Mouse (Mus musculus): ENCODE results near the gene Kctd2.

The Kctd2 gene

DNA sequence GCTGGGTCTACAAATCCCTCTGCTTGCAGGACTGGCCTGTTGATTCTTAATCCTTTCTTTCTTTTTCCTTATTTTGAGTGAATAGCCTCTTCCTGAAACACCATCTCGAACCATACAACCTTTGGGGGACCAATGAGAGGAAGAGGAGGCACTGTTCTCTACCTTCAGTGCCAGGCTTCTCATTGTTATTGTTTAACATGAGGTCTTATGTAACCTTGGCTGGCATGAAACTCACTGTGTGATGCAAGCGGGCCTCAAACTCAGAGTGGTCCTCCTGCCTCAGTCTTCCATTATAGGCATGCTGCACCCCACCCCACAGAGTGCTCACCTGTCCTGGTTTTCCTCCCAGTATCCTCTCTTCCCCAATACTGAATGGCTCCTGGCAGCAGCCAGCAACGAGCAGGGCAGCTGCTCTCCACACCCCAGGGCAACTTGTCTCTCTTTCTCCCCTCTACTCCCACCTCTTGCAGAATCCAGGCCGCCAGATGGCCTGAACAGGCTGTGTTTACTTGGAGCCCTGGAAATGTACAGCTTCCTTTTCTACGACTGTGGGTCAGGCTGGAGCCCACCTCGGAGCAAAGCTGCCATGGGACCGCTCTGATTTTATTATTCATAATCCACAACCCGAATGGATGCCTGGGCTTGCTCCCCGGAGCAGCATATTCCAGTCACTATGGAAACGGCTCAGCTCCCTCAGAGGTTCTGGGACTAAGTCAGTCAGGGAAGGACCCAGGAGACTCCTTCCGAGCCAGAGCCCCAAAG is 19.1 kb upstream of the Kctd2 start:
- no peak for DNase-seq (ENCODE audit: low read depth, low spot score)

DNA sequence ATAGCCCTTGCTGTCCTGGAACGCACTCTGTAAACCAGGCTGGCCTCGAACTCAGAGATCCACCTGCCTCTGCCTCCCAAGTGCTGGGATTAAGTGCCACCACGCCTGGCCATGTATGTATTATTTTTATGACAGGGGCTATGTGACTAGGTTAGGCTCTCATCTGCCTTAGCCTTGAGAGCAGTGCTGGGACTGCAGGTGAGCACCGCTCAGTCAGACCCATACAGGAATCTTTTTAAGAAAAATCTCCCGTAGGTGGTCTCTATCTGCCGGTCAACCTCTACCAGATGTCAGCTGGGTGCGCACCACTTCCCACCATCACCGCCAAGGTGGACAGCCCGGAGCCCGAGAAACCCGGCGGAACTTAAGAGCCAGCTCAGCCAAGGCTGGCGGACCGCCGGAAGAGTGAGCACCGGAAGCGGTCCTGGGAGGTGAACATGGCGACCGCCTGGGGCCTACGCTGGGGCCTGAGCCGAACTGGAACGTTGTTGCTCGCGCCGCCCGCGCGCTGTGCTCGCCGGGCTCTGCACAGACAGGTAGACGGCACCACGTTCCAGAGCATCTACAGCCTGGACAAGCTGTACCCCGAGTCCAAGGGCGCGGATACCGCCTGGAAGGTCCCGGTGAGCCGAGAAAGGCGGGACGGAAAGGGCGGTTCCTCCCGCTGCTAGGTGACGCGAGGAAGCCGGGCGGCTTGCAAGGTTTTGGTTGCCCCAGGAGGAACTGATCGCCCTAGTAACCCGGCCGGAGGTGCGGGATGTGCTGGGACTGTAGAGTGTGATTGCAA is 16.4 kb upstream of the Kctd2 start, which contains the start of gene Mrpl58:
Gene Mrpl58, plus strand, starts transcription at position 415 of the 787 bp plus-strand sequence.
- peak; percentile 88 for DNase-seq (ENCODE audit: low read depth, low spot score)

DNA sequence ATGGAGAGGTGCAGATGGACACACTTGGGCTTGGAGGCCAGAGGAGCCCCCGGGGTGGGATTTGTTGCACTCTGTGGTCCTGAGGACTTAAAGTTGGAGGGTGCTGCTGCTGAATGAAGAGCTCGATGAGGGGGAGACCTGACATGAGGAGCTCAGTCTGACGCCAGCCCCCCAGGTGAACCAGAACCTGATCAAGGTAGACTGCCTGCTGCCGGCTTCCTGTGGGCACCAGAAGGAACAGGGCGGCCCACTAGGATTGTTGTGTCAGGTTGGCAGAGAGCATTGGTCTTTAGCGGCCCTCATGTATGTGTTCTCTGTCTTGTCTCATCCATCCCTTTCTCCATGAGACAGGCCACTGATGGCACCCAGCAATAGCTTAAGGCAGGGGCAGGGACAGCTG is 14.2 kb upstream of the Kctd2 start:
- DNase-seq (ENCODE audit: low read depth, low spot score) = no peak

DNA sequence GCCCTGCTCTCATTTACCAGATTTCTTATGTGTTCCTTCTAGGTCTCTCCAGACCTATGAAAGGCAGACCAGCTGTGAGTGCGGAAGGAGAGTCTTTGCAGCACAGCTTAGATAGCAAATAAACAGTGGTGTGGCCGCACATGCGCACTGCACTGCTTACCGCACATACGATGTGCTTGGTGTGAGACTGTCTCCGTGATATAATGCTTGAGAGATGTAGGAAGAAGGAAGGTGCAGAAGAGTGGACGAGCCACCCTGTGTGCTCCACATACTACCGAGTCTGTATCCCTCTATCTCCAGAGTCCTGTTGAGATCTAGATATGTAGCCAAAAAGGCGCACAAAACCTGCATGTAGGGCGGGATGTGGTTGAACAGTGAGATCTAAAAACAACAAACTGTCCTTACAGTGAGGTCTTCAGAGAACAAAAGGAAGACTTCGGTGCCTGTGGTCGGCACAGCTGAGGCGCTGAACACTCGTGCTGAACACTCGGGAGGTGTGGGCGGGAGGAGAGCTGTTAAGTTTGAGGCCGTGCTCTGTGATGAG is 13.0 kb upstream of the Kctd2 start:
- peak; percentile 88 for DNase-seq (ENCODE audit: low read depth, low spot score)

DNA sequence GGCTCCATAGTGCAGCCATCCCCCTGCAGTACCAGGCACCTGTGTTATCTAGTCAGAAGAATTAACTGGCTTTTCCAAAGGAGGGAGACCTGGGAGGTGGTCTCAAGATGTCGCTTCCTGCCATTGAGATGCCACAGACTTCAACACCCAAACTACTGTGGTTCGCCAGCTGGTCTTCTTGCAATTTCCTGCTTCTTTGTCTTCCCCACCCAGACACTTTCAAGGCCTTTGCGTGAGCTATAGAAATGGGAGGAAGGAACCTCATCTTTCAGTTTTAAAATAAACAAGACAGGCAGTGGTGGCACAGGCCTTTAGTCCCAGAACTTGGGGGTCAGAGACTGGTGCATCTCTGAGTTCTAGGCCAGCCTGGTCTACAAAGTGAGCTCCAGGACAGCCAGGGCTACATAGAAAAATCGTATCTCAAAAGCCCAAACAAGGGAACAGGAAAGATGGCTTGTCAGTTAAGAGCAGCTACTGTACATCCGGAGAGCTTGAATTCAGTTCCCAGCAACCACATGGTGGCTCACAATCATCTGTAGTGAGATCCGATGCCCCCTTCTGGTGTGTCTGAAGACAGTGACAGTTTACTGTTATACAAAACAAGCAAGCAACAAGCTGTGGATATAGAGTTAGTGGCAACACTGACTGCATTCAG is 11.5 kb upstream of the Kctd2 start:
- DNase-seq (ENCODE audit: low read depth, low spot score) = peak; percentile 71

DNA sequence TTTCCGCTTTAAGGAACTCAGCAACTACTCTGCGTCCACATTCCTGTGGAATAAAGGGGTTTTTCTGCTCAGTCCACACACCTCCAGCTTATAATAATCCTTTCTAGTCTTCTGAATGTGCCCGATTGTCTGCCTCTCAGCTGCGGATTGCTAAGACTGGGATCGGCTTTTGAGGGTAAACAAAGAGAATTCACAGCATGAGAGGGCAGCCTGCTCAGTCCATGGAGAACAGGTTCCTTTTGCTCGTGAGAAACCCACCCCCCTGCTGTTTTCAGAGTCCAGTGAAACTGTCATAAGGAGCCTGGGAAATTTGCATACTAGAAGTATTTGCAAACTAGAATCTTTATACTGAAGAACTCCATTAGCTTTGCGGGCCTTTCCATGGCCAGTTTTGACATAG is 10.4 kb upstream of the Kctd2 start:
- DNase-seq (ENCODE audit: low read depth, low spot score) = no peak

DNA sequence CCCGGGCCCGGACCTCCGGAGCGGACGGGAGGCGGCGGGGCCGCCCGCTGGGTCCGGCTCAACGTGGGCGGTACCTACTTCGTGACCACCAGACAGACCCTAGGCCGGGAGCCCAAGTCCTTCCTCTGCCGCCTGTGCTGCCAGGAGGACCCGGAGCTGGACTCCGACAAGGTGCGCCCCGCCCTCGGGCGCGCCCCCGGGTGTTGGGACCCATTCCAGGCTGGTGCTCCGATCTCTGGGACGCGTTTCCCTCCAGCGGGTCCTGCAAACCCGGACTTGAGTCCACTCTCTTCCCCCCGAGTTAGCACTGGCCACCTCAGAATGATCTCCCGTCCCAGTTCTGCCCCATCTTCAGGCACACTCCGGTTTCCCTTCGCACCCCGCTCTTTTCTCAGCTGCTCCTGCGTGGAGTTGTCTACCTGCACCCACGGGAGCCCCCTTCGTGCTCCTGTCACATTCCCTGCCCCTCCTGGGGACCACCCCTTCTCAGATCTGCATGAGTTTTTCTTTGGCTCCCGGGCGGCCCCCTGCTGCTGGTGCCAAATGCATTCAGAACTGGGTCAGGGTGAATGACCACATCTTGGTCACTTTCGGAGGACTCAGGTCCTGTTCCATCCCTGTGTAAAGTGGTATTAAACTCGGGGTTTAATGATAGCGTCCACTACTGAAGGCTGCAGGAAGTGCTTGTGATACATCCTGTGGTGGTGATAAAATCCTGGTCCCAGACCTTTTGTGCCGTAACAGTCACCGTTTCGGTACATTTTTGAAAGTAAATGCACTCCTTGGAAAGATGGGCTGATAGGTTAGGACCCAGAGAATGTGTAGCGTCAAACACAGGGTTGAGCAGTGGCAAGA is 635 bp downstream of the Kctd2 start:
- DNase-seq (ENCODE audit: low read depth, low spot score) = peak; percentile 49

DNA sequence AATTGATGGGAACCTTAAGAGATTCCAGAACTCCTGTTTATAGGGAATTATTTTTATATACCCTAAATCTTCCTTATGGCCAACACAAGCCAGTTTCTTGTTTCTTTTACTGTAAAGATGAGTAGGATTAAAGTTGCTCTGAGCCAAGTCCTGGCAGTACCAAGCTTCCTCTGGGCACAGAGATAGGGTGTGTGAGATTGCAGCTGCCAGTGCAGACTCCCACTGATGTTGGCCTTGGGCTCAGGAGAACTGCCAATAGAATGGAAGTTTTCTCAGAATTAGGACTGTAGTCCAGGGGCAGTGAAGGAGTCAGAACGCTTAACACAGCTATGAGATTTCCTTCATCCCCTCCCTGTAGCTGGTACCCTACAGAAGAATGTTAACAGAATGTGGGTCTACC is 1.4 kb downstream of the Kctd2 start:
- DNase-seq (ENCODE audit: low read depth, low spot score) = no peak

DNA sequence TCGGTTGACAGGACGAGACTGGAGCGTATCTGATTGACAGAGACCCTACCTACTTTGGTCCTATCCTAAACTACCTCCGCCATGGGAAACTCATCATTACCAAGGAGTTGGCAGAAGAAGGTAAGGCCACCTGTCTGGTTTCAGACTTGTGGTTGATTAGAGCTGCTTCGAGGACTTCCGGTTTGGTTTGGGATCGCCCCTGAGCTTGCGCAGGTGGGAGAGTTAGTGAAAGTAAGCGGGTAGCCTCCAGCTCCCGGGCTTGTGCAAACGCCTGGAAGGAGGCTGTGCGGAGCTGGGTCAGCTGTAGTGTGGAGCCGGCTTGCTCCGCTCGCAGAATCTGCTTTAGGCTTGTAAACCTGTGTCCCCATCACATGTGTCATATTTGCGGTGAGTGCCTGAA is 2.0 kb downstream of the Kctd2 start:
- DNase-seq (ENCODE audit: low read depth, low spot score) = peak; percentile 27

DNA sequence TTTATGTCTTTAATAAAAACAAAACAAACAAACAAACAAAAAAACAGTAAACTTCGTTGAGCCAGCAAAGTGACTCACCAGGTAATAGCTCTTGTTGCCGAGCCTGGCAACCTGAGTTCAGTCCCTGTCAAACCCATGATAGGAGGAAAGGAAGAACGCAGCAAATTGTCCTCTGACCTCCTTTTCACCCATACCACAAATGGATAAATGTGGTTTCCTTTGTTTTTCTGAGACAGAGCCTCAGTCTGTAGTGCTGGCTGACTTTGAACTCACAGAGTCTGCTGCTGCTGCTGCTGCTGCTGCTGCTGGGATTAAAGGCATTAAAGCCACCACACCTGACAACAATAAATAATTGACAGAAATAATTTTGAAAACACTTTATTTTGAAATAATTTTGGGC is 3.2 kb downstream of the Kctd2 start:
- peak; percentile 66 for DNase-seq (ENCODE audit: low read depth, low spot score)

DNA sequence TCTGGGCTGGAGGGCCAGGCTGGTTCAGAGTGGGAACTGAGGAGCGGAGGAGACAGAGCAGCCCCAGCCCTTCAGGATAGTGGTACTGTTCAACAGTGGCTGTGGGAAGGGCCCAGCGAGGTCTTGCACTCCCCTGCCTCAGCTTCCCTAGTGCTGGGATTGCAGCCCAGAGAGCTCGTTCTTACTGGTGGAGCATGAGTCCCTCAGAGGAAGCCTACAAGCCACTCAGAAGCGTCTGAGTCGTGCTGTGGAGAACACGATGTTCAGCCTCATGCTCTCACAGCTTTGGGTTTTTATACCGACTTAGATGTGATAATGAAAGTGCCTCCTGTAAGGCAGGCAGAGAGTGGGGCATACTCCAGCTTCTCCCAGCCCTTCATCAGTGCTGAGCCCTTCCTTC is 4.7 kb downstream of the Kctd2 start:
- DNase-seq (ENCODE audit: low read depth, low spot score) = no peak

DNA sequence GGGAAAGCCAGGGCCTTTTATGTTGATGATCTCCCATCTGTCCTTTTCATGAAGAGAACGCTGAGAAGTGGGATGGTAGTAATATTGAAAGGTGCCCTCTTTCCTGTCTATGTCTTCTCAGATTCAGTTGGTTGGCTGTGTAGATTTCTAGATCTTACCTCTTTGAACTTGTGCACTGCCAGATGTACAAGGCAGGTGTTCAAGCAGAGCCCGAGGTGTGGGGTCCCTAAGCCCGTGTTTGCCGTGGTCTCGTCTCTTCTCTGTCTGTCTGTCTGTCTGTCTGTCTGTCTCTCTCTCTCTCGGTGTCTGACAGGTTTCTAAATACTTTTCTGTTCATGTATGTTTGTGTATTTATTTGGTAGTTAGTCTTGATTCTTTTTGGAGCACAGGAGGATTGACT is 5.7 kb downstream of the Kctd2 start:
- no peak for DNase-seq (ENCODE audit: low read depth, low spot score)

DNA sequence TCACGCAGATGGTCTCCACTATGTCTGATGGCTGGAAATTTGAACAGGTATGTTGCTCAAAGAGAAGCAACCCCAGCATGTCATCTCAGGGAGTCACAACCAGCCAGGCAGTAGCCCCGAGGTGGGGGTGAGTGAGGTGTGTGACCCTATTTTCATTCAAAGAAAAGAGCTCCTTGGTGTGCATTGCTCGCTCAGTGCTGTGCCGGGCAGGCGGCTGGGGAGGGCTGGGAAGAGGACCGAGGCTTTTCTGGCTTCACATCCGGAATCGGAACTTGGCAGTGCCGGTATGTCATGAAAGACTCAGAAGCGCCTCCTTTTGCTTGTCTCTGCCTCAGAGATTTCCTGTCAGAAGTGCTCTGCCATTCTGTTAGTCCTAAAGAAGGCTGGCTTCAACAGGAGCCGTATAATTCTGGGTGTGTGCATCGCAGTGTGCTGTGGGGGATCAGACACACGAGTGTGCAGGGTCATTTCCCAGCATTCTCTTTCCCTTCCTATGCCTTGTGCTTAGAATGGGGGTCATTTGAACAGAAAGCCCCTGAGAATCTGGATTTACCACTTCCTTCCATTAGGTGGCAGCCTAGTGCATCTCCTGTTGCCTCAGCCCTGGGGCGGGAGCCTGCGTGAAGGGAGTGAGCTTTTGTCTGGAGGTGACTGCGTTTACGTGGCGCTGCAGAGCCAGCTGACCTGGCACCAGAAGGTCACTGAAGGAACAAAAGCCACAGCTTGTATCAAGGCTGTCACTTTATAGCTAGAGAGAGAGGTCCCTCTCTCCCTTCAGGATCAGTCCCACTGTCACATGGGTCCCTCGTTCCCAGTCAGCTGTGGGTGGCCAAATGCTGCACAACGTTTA is 7.8 kb downstream of the Kctd2 start:
- DNase-seq (ENCODE audit: low read depth, low spot score) = peak; percentile 81

DNA sequence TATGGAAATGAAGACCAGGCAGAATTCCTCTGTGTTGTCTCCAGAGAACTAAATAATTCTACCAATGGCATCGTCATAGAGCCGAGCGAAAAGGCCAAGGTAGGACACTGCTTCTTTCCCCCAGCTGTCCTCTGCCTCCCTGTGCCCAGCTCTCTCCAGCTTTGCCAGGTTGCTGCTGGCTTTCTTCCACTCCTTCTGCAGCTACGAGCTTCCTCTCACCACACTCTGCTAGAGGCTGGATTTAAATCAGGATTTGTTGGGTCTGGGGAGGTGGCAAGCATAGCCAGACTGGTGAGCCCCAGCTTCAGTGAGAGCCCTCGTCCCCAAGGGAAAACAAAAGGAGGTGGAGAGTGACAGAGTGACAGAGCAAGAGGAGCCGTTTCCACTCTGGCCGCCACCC is 9.4 kb downstream of the Kctd2 start:
- DNase-seq (ENCODE audit: low read depth, low spot score) = no peak

DNA sequence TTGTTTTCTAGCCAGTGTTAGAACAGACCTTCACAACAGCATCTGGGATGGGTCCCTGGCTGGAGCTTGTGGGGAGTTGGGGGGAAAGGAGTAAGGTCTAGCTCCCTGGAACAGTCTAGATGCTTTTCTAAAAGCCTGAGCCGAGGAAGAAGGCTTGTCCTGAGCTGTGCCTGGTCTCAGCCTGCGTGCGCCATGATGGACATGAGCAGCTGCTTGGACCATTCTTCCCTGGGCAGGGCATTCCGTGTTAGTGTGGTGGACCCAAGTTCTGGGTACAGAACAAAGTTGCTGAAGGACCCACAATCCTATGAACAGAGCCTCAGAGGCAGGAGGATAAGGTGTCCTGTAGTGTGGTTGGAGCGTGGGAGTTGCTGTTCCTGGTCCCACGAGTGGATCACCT is 10.6 kb downstream of the Kctd2 start:
- DNase-seq (ENCODE audit: low read depth, low spot score) = no peak

DNA sequence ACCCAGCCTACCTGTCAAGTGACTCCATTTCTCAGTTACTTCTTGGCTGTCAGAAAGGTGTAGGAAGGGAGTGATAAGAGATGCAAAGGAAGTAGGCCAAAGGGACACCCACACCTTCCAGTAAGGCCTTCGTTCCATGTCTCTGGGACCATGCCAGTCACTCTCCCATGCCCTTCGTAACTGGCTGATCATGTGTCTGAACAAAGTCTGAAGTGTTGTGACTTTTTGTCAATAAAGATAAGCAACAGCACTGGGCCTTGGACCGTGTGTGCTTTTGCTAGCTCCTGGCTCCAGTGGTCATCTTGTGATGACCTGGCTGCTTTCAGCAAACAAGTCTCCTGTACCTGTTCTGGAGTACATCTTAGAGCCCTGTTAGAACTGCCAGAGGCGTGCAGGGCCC is 12.9 kb downstream of the Kctd2 start:
- DNase-seq (ENCODE audit: low read depth, low spot score) = no peak

DNA sequence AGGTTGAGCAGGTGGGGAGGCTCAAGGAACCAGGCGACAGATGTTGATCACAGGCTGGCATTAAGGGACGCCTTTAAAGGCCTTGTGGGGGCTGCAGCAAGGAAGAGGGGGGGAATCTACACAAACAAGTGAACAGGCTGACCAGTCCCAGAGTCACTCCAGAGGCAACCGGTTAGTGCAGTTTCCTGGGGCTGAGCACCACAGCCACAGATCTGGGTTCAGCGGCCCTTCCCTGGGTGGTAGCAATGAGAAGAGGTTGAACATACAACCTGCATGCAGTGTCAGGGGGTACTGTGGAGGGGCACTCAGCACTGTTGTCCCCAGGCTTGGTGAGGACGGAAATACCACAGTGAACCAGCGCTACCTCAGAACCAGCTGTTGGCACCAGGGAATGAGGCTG is 13.4 kb downstream of the Kctd2 start:
- no peak for DNase-seq (ENCODE audit: low read depth, low spot score)

DNA sequence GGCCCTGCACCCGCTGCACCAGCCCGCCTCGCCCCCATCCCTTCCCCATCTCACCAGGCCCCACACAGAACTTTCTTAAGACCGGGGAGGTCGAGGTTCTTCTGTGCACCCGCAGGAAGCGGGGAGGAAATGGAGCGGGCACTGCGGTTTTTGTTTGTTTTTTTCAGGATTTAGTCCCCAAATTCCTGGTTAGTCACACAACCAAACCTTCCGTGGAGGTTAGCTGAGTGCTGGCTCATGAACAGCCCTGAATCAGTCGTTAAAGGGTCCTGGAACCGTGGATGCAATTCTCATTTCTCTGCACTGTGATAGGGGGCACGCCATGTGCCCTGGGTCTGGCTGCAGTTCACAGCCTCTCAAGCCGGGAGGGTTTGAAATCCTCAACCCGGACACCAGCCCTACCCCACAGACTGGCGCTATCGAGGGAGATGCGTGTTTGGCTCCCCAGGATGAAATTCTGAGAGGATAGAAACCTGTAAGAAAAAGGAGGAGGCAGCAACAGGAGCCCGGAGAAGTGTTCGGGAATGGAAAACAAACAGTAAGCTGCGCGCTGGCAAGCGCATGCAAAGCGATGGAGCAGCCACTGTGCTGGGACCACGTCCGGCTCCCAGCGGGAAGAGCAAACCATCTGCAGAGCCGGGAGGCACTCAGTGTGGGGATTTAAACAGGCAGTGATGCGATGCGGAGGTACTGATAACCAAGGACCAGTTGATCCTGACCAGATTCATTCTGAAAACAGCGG is 15.8 kb downstream of the Kctd2 start:
- DNase-seq (ENCODE audit: low read depth, low spot score) = no peak

DNA sequence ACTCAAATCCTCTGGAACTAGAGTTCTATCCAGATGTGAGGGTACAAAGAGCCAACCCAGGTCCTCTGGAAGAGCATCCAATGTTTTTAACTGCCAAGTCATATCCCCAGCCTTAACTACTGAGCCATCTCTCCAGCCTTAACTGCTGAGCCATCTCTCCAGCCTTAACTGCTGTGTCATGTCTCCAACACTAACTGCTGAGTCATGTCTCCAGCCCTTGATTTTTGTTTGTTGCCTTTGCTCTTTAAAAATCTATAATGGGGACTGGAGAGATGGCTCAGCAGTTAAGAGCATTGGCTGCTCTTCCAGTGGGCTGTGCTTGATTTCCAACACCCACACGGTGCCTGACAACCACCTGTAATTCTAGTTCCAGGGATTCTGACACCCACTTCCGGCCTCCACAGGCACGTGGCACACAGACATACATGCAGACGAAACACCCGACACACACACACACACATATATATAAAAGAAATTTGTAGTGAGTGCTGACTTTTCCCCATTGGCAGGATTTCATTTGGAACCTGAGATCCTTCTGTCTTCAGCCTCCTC is 17.7 kb downstream of the Kctd2 start:
- DNase-seq (ENCODE audit: low read depth, low spot score) = no peak
